7 mouse cellular contexts compared by ENCODE assay signal in genomic region chr2:157367184-157367893, GRCm38 (mm10). TPM values are rescaled to one million over a fixed set of nuclear protein-coding genes. Genes with fewer than 3 reads are reported as not detected.
DNase-seq lines count a peak whose midpoint lies in the region; ATAC-seq lines count a peak whose summit lies in the region.

Gene Manbal (plus strand): TSS chr2:157367594.

- peak within 1 kb of the TSS; percentile 97 for H3K9ac ChIP-seq in midbrain, embryonic 13.5 days (replicated peaks)

- 5% methylated on average over 42 of the region's 42 CpGs for WGBS in embryonic facial prominence, embryonic 10.5 days
- WGBS in limb, embryonic 10.5 days, result 5% methylated on average over 42 of the region's 42 CpGs
- WGBS in midbrain, embryonic 13.5 days, result 4% methylated on average over 42 of the region's 42 CpGs

- peaks cover 22% of the 10 kb centered on the region for H3K4me1 ChIP-seq in embryonic facial prominence, embryonic 10.5 days
- peaks cover 16% of the 10 kb centered on the region for H3K4me1 ChIP-seq in limb, embryonic 10.5 days
- H3K4me1 ChIP-seq in midbrain, embryonic 13.5 days (replicated peaks), result peaks cover 24% of the 10 kb centered on the region

- peaks cover 8% of the 10 kb centered on the region; the same call in 1 of the 2 replicates for H3K36me3 ChIP-seq in embryonic facial prominence, embryonic 10.5 days (replicated peaks)
- peaks cover 10% of the 10 kb centered on the region for H3K36me3 ChIP-seq in limb, embryonic 10.5 days
- no peaks in the 10 kb centered on the region; the same call in 1 of the 2 replicates for H3K36me3 ChIP-seq in midbrain, embryonic 13.5 days

- peak within 1 kb of the TSS; percentile 94 for H3K4me2 ChIP-seq in midbrain, embryonic 13.5 days (replicated peaks)

- peak within 1 kb of the TSS; percentile 85 for H3K4me3 ChIP-seq in embryonic facial prominence, embryonic 10.5 days
- H3K4me3 ChIP-seq in limb, embryonic 10.5 days, result peak within 1 kb of the TSS; percentile 97
- peak within 1 kb of the TSS; percentile 91 for H3K4me3 ChIP-seq in midbrain, embryonic 13.5 days (replicated peaks)

- H3K27ac ChIP-seq in embryonic facial prominence, embryonic 10.5 days (replicated peaks), result peak within 1 kb of the TSS; percentile 97
- H3K27ac ChIP-seq in limb, embryonic 10.5 days, result peak within 1 kb of the TSS; percentile 96
- H3K27ac ChIP-seq in midbrain, embryonic 13.5 days, result peak within 1 kb of the TSS; percentile 91

- peak; percentile 99 for DNase-seq in adrenal gland, postnatal 10 days
- peak; percentile 95 for DNase-seq in embryonic facial prominence, embryonic 10.5 days (ENCODE audit: low spot score)
- DNase-seq in kidney, adult 11 months, result peak; percentile 90
- DNase-seq in limb, embryonic 10.5 days (ENCODE audit: low spot score), result peak; percentile 97
- peak; percentile 91 for DNase-seq in spleen, adult 12 weeks (ENCODE audit: low spot score)

- H3K27me3 ChIP-seq in embryonic facial prominence, embryonic 10.5 days (replicated peaks; ENCODE audit: low read depth, poor library complexity, severe bottlenecking), result no peaks in the 10 kb centered on the region
- no peaks in the 10 kb centered on the region for H3K27me3 ChIP-seq in limb, embryonic 10.5 days (ENCODE audit: low read depth, poor library complexity, severe bottlenecking)
- H3K27me3 ChIP-seq in midbrain, embryonic 13.5 days, result no peaks in the 10 kb centered on the region

- ATAC-seq in granulocyte monocyte progenitor cell, adult 5-6 weeks (replicated peaks; ENCODE audit: poor library complexity, severe bottlenecking), result peak; percentile 89
- peak; percentile 93 for ATAC-seq in midbrain, embryonic 13.5 days

- H3K9me3 ChIP-seq in embryonic facial prominence, embryonic 10.5 days, result no peaks in the 10 kb centered on the region
- no peaks in the 10 kb centered on the region for H3K9me3 ChIP-seq in limb, embryonic 10.5 days (replicated peaks)
- no peaks in the 10 kb centered on the region for H3K9me3 ChIP-seq in midbrain, embryonic 13.5 days

RNA-seq across cellular contexts. Expression of gene Manbal, which starts in this region (rescaled TPM):
- 10 to 100 TPM; 34.8 to 35.7 TPM for total RNA-seq in adrenal gland, postnatal 10 days (2021)
- 61.1 and 66.5 TPM in 2 replicates for polyA plus RNA-seq in embryonic facial prominence, embryonic 10.5 days (2016; fragmentation: Nextera tagmentation; extraction: Ambion mirVana)
- total RNA-seq in granulocyte monocyte progenitor cell, adult 5-6 weeks (2014; fragmentation: Nextera tagmentation), result 21.7 and 29.6 TPM in 2 replicates
- total RNA-seq in granulocyte monocyte progenitor cell, adult 5-6 weeks (2017), result 6.9 and 7.1 TPM in 2 replicates
- 70.0 and 70.9 TPM in 2 replicates for polyA plus RNA-seq in limb, embryonic 10.5 days (2016; fragmentation: Nextera tagmentation; extraction: Ambion mirVana)
- 88.1 and 91.0 TPM in 2 replicates for polyA plus RNA-seq in midbrain, embryonic 13.5 days (2015; fragmentation: Nextera tagmentation; extraction: Ambion mirVana)

Comparison
In these comparisons a context has a peak if more than half of its experiments do, and no peak if none do; other contexts are left out.
1. Peak in every context shown above with its lines: DNase-seq, ATAC-seq, H3K4me3 ChIP-seq and H3K27ac ChIP-seq.